Mouse (Mus musculus) forebrain, embryonic 10.5 days (tissue): ENCODE measurements around the gene Ncoa5. TPM values are rescaled to one million over a fixed set of nuclear protein-coding genes. Genes with fewer than 3 reads are reported as not detected.
A peak's percentile ranks its signal among the peaks of the same experiment; 100 is the strongest.

ENCODE experiments used
- DNase-seq: peaks from one replicate; pipeline ENCODE4 v3.0.0-alpha.2; 2017; ENCODE audit warnings: low spot score; ENCODE audit errors: extremely low spot score
- H3K27ac ChIP-seq: fragments of 300-500 bp; sonication (generic); 2 replicates; pipeline ENCODE4 v1.5.1; 2016; ENCODE audit warnings: mild to moderate bottlenecking
- H3K27me3 ChIP-seq: fragments of 300-500 bp; sonication (generic); 2 replicates; pipeline ENCODE4 v1.6.1; 2016; ENCODE audit warnings: mild to moderate bottlenecking; ENCODE audit not compliant: poor library complexity, severe bottlenecking
- H3K36me3 ChIP-seq: fragments of 300-500 bp; sonication (generic); replicated peaks from 2 replicates; pipeline ENCODE4 v1.6.1; 2016; ENCODE audit warnings: mild to moderate bottlenecking, moderate library complexity
- H3K4me1 ChIP-seq: fragments of 300-500 bp; sonication (generic); 2 replicates; pipeline ENCODE4 v1.6.1; 2016
- H3K4me3 ChIP-seq: fragments of 300-500 bp; sonication (generic); 2 replicates; pipeline ENCODE4 v1.5.1; 2016; ENCODE audit warnings: mild to moderate bottlenecking, moderate library complexity
- H3K9me3 ChIP-seq: fragments of 300-500 bp; sonication (generic); 2 replicates; pipeline ENCODE4 v1.6.1; 2016; ENCODE audit warnings: mild to moderate bottlenecking, moderate library complexity
- WGBS: fragments of 180-500 bp; shearing (Covaris S2); methylation state at CpG from one replicate; pipeline ENCODE4 v1.1.7; 2016; 5-methylcytosine and 5-hydroxymethylcytosine counted together
- polyA plus RNA-seq: library from polyadenylated mRNA; unstranded; fragments of >200 nt; fragmentation: Nextera tagmentation; extraction: Ambion mirVana; gene quantifications from 2 replicates; pipeline ENCODE4 v1.2.1, GENCODE M21; 2016

The Ncoa5 gene
- polyA plus RNA-seq, 1 experiment from 2014 or later = 103 TPM

- no peak for DNase-seq
- Histone ChIP-seq H3K36me3 (no peaks in the 10 kb centered on the region), H3K4me1 (peaks cover 35% of the 10 kb centered on the region), H3K4me3 (no peak overlapping the region), H3K27ac (no peak overlapping the region), H3K9me3 (no peaks in the 10 kb centered on the region), H3K27me3 (peaks cover 18% of the 10 kb centered on the region)
- 82% methylated on average over 4 of the region's 4 CpGs for WGBS
Observed at GRCm38 (mm10) chr2:165037415-165037814, 2.7 kb upstream of the Ncoa5 start.

- no peaks in the 10 kb centered on the region for H3K9me3 ChIP-seq
- WGBS = 32% methylated on average over 5 of the region's 5 CpGs
- H3K27ac ChIP-seq = peak overlapping the region; percentile 100
- H3K4me1 ChIP-seq = peaks cover 40% of the 10 kb centered on the region
- H3K27me3 ChIP-seq = no peaks in the 10 kb centered on the region; the same call in 1 of the 2 replicates
- no peak for DNase-seq
- peak overlapping the region; percentile 94 for H3K4me3 ChIP-seq
- H3K36me3 ChIP-seq = peaks cover 10% of the 10 kb centered on the region; the same call in 1 of the 2 replicates
Observed at GRCm38 (mm10) chr2:165035058-165035431, 378 bp upstream of the Ncoa5 start.

GRCm38 (mm10) chr2:165033306-165033705, 1.4 kb downstream of the Ncoa5 start:
- WGBS = 67% methylated on average over 6 of the region's 6 CpGs
- H3K27ac ChIP-seq = peak overlapping the region; percentile 100; the same call in 1 of the 2 replicates
- DNase-seq = no peak

GRCm38 (mm10) chr2:165032533-165032932, 2.1 kb downstream of the Ncoa5 start:
- H3K27ac ChIP-seq = no peak overlapping the region
- no peak for DNase-seq
- no peaks in the 10 kb centered on the region for H3K9me3 ChIP-seq
- peaks cover 40% of the 10 kb centered on the region for H3K4me1 ChIP-seq
- H3K27me3 ChIP-seq = no peaks in the 10 kb centered on the region
- WGBS = 69% methylated on average over 3 of the region's 3 CpGs
- peaks cover 18% of the 10 kb centered on the region for H3K36me3 ChIP-seq
- H3K4me3 ChIP-seq = peak overlapping the region; percentile 94; the same call in 1 of the 2 replicates

More at GRCm38 (mm10) chr2:165033306-165033705, 1.4 kb downstream of the Ncoa5 start:
- Histone ChIP-seq H3K9me3 (no peaks in the 10 kb centered on the region), H3K27me3 (no peaks in the 10 kb centered on the region), H3K4me1 (peaks cover 40% of the 10 kb centered on the region), H3K4me3 (peak overlapping the region; percentile 94), H3K36me3 (peaks cover 18% of the 10 kb centered on the region)

- Histone ChIP-seq H3K27ac (no peak overlapping the region), H3K27me3 (no peaks in the 10 kb centered on the region), H3K4me3 (no peak overlapping the region), H3K36me3 (peaks cover 33% of the 10 kb centered on the region), H3K9me3 (no peaks in the 10 kb centered on the region), H3K4me1 (peaks cover 11% of the 10 kb centered on the region)
- WGBS = 86% methylated on average over 1 of the region's 1 CpGs
- no peak for DNase-seq
Observed at GRCm38 (mm10) chr2:165027163-165027562, 7.5 kb downstream of the Ncoa5 start.

GRCm38 (mm10) chr2:165020490-165020889, 14.2 kb downstream of the Ncoa5 start:
- H3K9me3 ChIP-seq = no peaks in the 10 kb centered on the region
- no peak overlapping the region for H3K4me3 ChIP-seq
- no peak for DNase-seq
- no peaks in the 10 kb centered on the region for H3K4me1 ChIP-seq
- 91% methylated on average over 3 of the region's 3 CpGs for WGBS
- peaks cover 74% of the 10 kb centered on the region for H3K36me3 ChIP-seq
- H3K27me3 ChIP-seq = no peaks in the 10 kb centered on the region
- no peak overlapping the region for H3K27ac ChIP-seq

GRCm38 (mm10) chr2:165014935-165015334, 19.7 kb downstream of the Ncoa5 start:
- Histone ChIP-seq H3K4me3 (no peak overlapping the region), H3K27ac (no peak overlapping the region), H3K27me3 (no peaks in the 10 kb centered on the region), H3K4me1 (no peaks in the 10 kb centered on the region), H3K36me3 (peaks cover 95% of the 10 kb centered on the region), H3K9me3 (no peaks in the 10 kb centered on the region)
- WGBS = 94% methylated on average over 5 of the region's 5 CpGs
- no peak for DNase-seq

- WGBS = 93% methylated on average over 10 of the region's 10 CpGs
- no peaks in the 10 kb centered on the region for H3K9me3 ChIP-seq
- peaks cover 98% of the 10 kb centered on the region for H3K36me3 ChIP-seq
- no peak overlapping the region for H3K27ac ChIP-seq
- H3K4me1 ChIP-seq = no peaks in the 10 kb centered on the region
- DNase-seq = no peak
- H3K4me3 ChIP-seq = no peak overlapping the region
- H3K27me3 ChIP-seq = no peaks in the 10 kb centered on the region
Observed at GRCm38 (mm10) chr2:165010351-165010750, 24.3 kb downstream of the Ncoa5 start.

GRCm38 (mm10) chr2:165009581-165009980, 25.1 kb downstream of the Ncoa5 start:
- Histone ChIP-seq H3K4me3 (no peak overlapping the region), H3K36me3 (peaks cover 100% of the 10 kb centered on the region), H3K27me3 (no peaks in the 10 kb centered on the region), H3K9me3 (no peaks in the 10 kb centered on the region), H3K27ac (no peak overlapping the region), H3K4me1 (no peaks in the 10 kb centered on the region)
- 91% methylated on average over 2 of the region's 2 CpGs for WGBS
- no peak for DNase-seq

- no peak for DNase-seq
- H3K27ac ChIP-seq = no peak overlapping the region
- H3K4me1 ChIP-seq = no peaks in the 10 kb centered on the region
- H3K4me3 ChIP-seq = no peak overlapping the region
- peaks cover 100% of the 10 kb centered on the region for H3K36me3 ChIP-seq
- WGBS = 97% methylated on average over 14 of the region's 14 CpGs
- no peaks in the 10 kb centered on the region for H3K9me3 ChIP-seq
- H3K27me3 ChIP-seq = no peaks in the 10 kb centered on the region
Observed at GRCm38 (mm10) chr2:165009161-165009560, 25.5 kb downstream of the Ncoa5 start.

- no peaks in the 10 kb centered on the region for H3K9me3 ChIP-seq
- H3K36me3 ChIP-seq = peaks cover 100% of the 10 kb centered on the region
- no peak overlapping the region for H3K4me3 ChIP-seq
- H3K27me3 ChIP-seq = no peaks in the 10 kb centered on the region
- H3K4me1 ChIP-seq = no peaks in the 10 kb centered on the region
- H3K27ac ChIP-seq = no peak overlapping the region
- WGBS = 97% methylated on average over 1 of the region's 1 CpGs
- DNase-seq = no peak
Observed at GRCm38 (mm10) chr2:165007986-165008385, 26.7 kb downstream of the Ncoa5 start.

- DNase-seq = no peak
- no peaks in the 10 kb centered on the region for H3K27me3 ChIP-seq
- H3K9me3 ChIP-seq = no peaks in the 10 kb centered on the region
- no peak overlapping the region for H3K27ac ChIP-seq
- H3K36me3 ChIP-seq = peaks cover 100% of the 10 kb centered on the region
- WGBS = 95% methylated on average over 4 of the region's 4 CpGs
- no peak overlapping the region for H3K4me3 ChIP-seq
- H3K4me1 ChIP-seq = no peaks in the 10 kb centered on the region
Observed at GRCm38 (mm10) chr2:165006813-165007212, 27.9 kb downstream of the Ncoa5 start.

- no peak overlapping the region for H3K4me3 ChIP-seq
- no peaks in the 10 kb centered on the region for H3K9me3 ChIP-seq
- no peaks in the 10 kb centered on the region for H3K4me1 ChIP-seq
- H3K27me3 ChIP-seq = peaks cover 13% of the 10 kb centered on the region
- no peak overlapping the region for H3K27ac ChIP-seq
- H3K36me3 ChIP-seq = peaks cover 100% of the 10 kb centered on the region
- 91% methylated on average over 10 of the region's 10 CpGs for WGBS
- no peak for DNase-seq
Observed at GRCm38 (mm10) chr2:165004237-165004636, 30.4 kb downstream of the Ncoa5 start.

- WGBS = 85% methylated on average over 3 of the region's 3 CpGs
- Histone ChIP-seq H3K27me3 (peaks cover 24% of the 10 kb centered on the region), H3K27ac (no peak overlapping the region), H3K9me3 (no peaks in the 10 kb centered on the region), H3K36me3 (peaks cover 97% of the 10 kb centered on the region), H3K4me1 (peaks cover 9% of the 10 kb centered on the region), H3K4me3 (no peak overlapping the region)
- no peak for DNase-seq
Observed at GRCm38 (mm10) chr2:165003108-165003507, 31.6 kb downstream of the Ncoa5 start.
